Mouse (Mus musculus): Measurements from ENCODE around the gene Abcc1. TPM values are rescaled to one million over a fixed set of nuclear protein-coding genes. Genes with fewer than 3 reads are reported as not detected.

Abcc1 gene
- total RNA-seq, 2 experiments from 2014 or later: 22.5 to 30.4 TPM

GRCm38 (mm10) chr16:14477510-14478300 is 116.3 kb downstream of the Abcc1 start:
- intact Hi-C loops (cut with DNase I): no loop called here
- no peak for DNase-seq

DNA sequence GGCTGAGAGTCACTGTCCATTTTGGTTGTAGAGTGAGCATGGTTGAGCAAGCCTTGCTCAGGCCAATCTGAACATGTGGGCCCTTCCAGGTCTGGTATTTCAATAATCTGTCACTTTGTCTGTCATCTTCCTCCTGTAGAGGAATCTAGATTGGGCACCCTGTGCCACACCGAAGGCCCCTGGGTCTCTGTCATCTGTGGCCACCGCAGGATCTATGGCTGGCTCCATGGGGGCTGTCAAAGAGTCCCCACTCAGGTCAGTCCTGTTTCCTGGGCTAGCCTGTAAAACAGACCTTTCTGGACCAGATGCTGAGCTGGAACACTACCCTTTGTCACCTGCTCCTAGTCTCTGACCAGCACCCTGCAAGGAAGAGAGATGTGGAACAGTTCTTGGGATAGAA is 118.3 kb downstream of the Abcc1 start:
- no peak for DNase-seq

DNA sequence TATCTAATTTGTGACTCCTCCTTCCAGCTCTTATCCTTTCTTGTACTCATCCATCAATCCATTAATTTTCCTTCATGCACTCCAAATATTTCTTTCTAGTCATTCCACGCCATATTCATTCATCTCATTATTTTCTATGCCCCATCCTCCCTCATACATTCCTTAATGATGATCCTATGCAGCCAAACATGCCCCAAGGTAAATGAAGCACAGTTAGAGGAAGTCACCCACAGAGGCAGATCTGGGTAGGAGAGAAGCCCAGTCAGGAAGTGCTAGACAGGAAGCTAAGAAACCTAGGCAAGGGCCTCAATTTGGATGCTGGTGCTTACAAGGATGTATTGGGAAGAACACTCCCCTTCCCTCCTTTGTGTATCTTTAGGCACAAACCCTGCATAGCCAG is 121.9 kb downstream of the Abcc1 start:
- intact Hi-C loops (cut with DNase I): no loop called here
- no peak for DNase-seq

More for the DNA sequence above, 118.3 kb downstream of the Abcc1 start:
- intact Hi-C loops (cut with DNase I): no loop called here

DNA sequence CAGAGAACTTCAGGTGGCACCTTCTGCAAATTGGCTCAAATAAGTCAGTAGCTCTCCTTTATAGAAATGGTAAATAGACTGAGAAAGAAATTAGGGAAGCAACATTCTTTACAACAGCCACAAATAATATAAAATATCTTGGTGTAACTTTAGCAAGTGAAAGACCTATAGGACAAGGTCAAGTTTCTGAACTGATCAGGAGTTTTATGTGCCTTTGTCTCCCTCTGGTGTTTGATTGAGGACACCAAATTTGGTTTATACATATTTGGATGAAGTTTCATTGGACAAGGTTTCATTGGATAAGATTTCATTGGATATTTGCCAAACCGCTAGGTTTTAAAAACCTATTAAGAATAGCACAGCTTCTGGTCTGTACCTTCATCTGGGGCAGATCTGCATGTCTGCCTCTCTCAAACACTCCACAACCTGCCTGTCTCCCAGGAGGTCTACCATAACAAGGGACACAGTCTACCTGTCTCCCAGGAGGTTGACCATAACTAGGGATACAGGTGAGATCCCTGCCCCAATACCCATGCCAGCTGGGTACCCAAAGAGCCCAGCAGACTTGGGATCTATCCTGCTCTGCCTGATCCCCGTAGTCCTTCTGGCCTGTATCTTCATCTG is 132.2 kb downstream of the Abcc1 start:
- intact Hi-C loops (cut with DNase I): loop anchor here (1.0 to 5.0 kb wide), 2 partner anchors 181 to 256 kb away; no protein-coding TSS in a partner anchor
- DNase-seq: peak; percentile 28 to 56

DNA sequence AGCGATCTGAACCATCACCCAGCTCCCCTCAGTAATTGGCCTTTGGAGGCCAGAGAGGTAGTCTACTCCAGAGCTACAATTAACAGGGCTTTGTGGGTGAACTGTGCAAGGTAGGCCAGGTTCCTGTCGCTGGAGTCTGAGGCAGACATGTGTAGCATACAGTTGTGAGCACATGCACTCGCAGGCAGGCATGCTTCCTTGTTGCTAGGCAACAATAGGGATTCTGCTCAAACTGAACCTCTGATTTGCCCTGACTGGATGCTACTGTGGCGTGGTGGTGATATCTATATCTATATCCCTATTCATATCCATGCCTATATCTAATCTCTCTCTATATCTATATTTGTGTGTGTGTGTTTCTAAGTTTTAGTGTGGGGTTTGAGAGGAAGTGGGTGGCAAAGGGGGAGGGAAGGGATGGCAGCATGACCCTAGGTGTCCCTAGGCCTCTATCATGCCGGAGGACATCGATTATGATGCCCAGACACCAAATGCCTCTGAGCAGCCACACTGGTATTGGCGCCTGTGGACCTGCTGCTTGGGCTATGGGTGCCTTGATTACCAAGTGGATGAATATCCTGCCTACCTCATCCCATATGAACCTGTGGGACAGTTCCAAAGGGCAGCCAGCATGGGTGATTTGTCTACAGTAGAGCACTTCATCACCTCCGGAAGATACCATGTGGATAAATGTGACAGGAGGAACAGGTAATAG is 140.4 kb downstream of the Abcc1 start:
- no peak for DNase-seq
- intact Hi-C loops (cut with DNase I): no loop called here

- intact Hi-C loops (cut with DNase I): no loop called here
- no peak for DNase-seq
Measured at GRCm38 (mm10) chr16:14506461-14506860, 145.1 kb downstream of the Abcc1 start.

Other genes starting within 250 kb of the Abcc1 start
- gene Nde1, start 198.3 kb upstream of the Abcc1 start, total RNA-seq (2021): 10 to 100 TPM; 34.8 to 39.2 TPM
- 10 to 100 TPM; 24.4 to 28.5 TPM for gene Marf1, start 198.2 kb upstream of the Abcc1 start, total RNA-seq (2021)
- gene Myh11, start 70.2 kb upstream of the Abcc1 start, total RNA-seq (2021): 10 to 100 TPM; 23.3 to 27.3 TPM
- 10 to 100 TPM; 59.7 to 66.1 TPM for gene Fopnl, start 44.2 kb upstream of the Abcc1 start, total RNA-seq (2021)
- not detected for gene A630010A05Rik, start 200.8 kb downstream of the Abcc1 start, total RNA-seq (2021)

All from heart, postnatal 10 days (tissue).